Mouse (Mus musculus) A20 (cell line): ENCODE results near the gene Ctnnb1.
A peak's percentile ranks its signal among the peaks of the same experiment; 100 is the strongest.

ENCODE experiments used
- DNase-seq: peaks from one replicate; pipeline ENCODE4 v3.0.0-alpha.2; 2011; ENCODE audit warnings: low read depth, low spot score

The Ctnnb1 gene

DNA sequence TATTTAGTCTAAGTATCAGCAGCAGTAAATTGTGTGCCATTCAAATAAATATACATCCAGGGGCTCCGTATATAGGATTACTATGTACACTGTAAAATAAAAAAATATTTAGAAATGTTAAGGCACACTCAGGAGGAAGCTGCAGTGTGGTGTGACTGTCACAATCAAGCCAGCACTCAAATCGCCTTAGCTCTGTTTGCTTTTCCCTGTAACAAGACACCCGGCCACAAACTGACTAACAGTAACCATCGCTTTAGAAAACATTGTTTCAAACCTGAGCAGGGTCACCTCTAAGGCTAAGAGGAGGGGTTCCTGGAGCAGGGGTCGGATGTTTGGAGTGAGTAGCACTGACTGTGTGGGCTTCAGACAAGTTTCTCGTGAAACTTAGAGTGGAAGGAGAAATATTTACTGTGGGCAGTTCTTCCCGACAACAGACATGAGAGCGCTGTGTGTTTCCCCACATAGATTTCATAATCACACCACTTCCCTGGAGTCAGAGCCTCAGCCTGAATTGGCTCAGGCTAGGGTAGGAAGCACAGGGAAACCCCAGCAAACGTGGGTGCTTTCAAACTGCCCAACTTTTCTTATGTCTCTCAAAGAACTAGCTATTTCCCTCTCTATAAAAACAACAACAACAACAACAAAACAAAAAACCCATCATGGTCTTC lies 1.9 kb upstream of the Ctnnb1 start:
- DNase-seq, result no peak

DNA sequence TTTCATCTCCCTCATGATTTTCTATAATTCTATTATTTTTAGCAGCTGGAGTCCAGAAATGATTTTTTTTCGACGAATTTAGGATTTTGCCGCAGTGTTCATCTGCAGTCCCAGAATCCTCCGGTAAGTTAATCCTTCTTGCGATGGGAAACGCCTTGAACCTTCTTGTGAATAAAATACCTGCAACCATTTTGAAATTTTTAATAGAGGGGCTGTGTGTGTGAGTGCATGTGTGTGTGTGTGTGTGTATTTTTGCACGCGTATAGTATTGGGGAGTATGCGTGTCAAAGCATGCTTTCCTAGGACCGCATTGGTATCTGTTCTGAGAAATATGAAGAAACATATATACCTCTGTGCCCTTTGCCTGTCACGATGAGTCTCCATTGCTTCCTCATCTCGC lies 1.0 kb downstream of the Ctnnb1 start:
- no peak for DNase-seq

DNA sequence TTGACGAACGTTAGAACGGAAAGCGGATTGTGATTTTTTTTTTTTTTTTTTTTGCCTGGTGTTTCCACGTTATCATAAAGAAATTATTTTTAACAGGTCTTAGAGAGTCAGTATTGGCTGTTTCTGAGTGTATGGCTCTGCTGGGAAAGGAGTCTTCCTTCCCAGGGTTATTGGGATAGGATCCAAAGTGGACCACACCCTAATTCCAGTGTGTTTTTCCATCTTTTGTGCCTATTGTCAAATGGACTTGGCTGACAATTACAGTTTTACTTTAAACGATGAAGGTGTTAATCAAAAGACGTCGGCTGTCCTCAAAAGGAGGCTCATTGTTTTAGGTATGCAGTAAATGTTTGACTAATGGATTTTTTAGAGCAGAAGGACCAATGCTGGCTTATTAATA lies 1.8 kb downstream of the Ctnnb1 start:
- no peak for DNase-seq

DNA sequence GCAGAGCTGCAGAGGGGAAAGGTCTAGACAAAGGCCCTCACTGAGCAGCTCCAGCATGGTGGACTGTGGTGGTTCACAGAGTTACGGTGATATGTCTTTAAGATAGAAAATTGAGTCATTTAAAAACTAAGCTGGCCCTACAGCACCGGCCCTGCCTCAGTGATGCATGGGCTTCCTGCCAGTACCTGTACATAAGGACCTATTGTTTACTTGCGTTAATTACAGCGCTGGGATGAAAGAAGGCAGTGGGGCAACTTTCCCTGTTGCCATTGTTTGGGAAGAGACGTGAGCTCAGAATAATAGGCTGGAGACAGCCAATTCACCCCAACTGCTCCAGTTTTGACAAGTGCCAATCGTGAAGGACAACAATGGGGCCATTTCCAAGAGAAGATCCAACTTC lies 3.4 kb downstream of the Ctnnb1 start:
- no peak for DNase-seq

DNA sequence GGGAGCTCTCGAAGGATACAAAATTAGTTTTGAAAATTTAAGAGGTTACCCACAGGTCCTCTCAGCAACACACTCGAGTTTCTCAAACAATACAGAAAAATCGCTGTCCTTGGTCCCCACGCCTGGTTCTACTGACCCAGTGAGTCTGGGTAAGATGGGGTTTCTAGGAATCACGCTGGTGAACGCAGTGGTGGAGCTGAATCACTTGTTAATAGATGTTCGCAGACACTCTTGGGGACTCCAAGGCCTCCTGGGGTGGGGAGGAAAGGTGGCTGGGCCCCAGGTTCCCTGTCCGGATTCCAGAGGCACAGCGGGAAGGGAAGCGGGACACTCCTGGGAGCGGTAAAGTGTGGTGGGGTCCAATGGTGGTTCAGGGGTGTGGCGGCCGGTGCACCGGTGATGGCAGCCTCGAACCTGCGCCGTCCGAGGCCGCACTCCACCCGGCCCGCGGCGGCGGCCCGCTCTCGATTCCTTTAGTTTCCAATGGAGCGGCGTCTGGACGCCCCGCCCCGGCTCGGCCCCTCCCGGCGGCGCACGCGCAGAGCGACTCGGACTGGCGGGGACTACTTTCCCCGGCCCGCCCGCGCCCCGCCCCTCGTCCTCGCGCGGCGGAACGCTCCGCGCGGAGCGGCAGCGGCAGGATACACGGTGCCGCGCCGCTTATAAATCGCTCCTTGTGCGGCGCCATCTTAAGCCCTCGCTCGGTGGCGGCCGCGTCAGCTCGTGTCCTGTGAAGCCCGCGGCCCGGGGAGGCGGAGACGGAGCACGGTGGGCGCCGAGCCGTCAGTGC lies 4.0 kb downstream of the Ctnnb1 start:
- DNase-seq, result peak; percentile 98

DNA sequence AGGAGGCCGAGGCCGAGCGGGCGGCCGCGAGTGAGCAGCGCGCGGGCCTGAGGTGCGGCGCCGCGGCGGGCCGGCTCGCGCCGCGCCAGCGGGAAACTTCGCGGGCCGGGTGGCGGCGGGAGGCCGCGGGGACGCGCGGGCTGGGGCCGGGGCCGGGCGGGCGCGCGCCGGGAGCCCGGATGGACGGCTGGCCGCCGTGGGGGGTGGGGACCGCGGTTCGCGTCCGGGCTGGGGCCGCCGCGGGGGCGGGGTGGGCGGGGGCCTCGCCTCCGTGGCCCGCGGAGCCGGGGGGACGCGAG lies 4.5 kb downstream of the Ctnnb1 start:
- DNase-seq, result no peak

DNA sequence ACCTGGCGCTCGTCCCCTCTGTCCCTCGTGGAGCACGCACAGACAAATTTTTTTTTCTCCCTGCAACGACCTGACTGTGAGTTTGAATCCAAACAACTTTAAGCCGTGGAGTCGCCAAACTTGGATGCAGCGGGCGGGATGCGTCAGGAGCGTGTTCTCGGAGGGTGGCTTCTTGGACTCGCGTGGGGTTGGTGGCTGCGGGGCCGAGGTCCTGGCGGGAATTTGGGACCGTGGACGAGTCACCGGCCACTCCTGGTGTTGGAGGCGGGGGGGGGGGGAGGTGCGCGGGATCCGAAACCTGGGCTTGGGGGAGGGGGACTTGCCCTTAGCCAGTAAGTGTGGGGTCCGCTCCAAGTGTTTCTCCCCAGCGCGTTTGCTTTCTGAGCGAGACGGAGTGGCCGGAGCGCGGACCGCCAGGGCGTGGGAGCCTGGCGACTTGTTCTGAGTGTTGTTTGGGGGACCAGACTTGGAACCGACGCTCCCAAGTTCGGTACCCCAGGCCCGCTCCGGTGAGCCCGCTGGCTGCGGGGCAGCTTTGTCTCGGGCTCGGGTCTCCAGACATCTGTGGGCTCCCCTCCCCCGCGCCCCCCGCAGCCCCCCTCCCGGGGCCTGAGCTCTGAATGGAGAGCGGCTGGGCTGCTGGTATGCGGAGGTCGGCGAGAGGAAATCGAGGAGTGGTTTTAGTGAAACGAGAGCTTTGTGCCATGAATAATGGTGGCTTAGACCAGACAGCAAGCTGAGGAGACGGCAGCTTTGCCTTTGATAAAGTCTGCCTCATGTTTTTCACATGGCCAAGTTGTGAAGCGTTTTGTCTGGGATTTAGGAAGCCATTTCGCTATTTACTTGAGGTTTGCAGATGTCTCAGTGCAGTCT lies 5.1 kb downstream of the Ctnnb1 start:
- DNase-seq, result peak; percentile 44

DNA sequence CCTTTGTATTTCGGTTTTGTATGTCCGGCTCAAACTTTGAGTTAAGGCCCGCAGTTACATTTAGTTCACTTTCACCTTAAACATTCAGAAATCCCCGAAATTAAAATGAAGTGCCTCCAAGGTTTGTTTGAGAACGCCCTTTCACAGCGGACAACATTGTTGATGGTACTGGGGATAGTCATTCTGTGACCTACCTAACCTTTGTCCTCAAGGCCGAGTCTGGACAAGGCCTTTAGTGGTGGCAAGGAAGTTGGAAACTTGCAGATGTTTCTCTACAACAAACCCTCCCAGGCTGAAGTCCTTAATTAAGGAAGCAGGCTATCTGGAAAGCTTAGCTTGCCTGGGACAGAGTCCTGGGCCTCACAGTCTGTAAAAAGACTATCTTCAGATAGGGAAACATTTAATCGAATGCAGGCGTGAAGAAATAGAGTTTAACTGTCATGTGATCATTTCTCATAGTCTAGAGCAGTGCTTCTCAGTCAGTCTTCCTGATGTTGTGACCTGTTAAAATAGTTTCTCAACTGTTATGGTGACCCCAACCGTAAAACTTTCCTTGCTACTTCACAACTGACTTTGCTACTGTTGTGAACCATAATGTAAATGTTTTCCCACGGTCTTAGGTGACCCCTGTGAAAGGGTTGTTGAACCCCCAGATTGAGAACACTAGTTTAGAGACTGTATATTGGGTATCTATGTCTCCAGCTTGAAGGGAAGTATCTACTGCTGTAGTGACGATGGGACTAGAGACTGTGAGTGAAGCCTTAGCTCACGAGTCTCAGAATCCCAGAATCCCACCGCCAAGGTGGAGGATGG lies 6.0 kb downstream of the Ctnnb1 start:
- DNase-seq, result peak; percentile 57

DNA sequence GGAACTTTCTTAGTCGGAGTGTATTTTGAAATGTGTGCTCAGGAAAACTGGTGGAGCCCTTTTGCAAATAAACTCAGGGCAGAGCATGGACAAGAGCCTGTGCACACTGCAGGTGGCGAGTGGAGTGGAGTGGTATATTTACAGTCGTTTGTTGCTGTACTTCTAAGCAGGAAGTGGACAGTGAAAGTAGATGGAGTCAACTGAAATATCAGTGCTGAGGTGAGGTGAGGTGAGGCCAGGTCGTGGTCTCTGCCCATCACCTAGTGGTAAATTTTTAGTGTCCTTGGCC lies 6.6 kb downstream of the Ctnnb1 start:
- DNase-seq, result peak; percentile 50

DNA sequence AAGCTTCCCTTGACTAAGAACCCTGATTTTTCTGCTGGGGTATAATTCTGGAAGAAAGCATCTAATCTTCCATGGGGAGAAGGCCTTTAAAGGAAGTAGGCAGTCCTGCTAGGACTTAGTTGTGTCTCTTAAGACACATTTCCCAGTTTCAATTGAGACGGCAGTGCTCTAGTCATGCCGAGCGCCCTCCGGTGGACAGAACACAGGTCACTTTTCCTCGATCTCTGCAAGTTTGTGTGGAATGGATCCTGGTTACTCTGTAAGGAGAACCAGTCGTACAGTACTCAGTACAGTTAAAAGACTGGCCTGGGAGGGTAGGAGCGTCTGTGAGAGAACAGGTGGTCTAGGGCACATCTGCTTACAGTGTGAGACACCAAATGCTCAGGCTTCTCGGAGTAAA lies 7.3 kb downstream of the Ctnnb1 start:
- peak; percentile 51 for DNase-seq

DNA sequence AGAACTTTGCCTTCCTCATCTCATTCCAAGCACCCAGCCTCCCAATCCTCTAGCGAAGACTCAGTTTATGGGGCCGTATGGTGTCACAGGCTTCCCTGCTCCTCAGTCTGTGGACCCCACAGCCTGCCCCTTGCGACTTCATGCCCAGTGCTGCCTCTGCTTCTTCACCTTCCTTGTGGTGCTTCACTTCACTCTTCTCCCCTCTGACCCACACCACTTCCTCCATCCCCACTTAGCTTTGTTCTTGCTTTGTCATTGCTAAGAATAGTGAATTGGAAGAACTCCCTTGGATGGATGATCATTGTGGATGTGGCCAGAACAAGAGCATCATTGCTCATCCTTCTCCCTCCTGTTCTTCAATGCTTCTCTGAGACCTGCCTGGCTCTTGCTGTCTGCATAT lies 11.8 kb downstream of the Ctnnb1 start:
- no peak for DNase-seq

DNA sequence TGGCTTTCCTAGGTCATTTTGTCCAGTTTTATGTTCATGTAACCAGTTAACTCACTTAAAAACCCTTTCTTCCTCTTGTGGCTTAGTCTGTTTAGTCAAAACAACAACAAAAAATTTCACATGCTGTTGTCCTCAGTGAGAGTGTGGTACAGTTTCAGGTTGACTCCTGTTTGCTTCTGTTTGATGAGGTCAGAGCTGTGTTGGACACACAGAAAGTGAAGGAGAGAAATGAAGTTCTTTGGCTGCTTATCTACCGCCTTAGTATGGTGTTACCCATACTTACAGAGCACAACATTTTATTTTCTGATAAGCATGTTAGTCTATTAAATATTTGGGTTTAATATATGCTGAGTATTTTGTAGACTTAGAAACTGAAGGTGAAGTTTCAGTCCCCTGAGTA lies 14.7 kb downstream of the Ctnnb1 start:
- peak; percentile 72 for DNase-seq

DNA sequence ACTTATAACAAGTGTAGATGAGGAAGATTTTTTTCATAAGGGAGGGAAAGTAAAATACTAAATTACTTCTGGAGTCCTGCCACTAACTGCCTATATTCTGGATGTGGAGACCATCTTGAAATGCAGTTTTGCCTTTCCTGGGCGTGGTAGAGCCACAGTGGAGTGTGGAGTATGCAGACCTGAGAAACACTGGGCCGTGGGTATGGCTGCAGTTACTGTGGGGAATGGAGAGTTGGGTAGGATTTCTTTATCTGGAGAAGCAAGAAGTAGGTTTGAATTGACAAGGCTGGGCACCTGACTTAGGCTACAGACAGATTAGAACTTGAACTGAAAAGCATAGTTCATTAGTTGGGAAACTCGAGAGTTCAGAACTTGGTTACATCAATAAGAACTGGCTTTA lies 15.2 kb downstream of the Ctnnb1 start:
- DNase-seq, result no peak

DNA sequence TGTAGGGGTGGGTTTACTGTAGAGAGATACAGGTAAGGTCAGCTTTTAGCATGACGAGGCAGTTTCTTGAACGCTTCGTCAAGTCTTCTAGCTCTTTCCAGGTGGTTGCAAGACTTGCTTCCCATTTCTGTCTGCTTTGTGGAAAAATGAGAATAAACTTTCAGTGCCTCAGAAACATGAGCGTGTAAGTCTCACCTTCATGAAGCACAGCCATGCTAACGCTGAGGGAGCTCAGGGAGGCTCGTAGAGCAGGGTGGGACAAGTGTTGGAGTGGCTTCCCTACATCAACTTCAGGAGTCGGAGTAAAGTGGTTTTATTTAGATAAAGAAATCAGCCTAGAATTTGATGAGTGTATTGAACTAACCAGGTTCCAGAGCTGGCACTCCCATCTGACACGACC lies 17.1 kb downstream of the Ctnnb1 start:
- no peak for DNase-seq

DNA sequence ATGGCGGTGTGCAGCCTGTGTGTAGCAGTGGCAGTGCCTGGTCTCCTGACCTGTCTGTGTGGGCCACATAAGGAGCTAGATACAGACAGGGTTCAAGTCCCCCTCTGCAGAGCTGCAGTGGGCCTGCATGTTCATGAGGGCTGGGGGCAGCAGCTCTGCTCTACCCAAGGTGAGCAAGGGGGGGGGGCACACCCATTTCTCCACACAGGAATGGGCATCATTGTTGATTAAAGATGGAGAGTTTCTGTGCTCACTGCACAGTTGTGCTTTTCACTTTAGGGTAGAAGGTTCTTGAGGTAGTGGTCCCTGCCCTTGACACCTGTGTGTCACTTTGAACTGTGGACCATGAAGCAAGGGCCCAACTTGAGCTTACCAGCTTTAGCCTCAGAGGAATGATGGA lies 19.8 kb downstream of the Ctnnb1 start:
- no peak for DNase-seq

DNA sequence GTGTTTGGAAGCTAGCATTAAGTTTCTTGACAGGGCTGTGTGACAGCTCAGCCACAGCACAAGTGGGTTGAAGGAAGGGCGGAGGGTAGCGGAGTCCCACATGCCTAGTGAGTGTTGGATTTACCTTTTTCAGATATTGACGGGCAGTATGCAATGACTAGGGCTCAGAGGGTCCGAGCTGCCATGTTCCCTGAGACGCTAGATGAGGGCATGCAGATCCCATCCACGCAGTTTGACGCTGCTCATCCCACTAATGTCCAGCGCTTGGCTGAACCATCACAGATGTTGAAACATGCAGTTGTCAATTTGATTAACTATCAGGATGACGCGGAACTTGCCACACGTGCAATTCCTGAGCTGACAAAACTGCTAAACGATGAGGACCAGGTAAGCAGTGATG lies 21.7 kb downstream of the Ctnnb1 start:
- no peak for DNase-seq

DNA sequence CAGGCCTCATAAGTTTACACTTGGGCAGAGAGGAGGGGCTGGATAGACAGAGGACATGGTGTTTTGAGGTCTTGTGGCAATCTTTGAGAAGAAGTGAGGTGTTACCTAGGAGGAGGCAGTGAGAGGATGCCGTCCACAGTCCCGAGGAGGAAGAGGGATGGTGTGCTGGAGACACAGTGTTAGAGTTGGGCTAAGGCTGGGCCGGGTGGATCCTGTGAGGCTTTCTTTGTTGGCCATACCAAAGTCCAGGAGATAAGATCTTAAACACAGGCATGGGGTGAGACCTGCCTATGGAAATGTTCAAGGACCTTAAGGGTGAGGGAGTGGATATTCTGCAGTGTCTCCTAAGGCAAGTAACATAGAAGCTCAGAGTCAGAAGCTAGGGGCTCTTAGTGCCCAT lies 22.9 kb downstream of the Ctnnb1 start:
- DNase-seq, result no peak

DNA sequence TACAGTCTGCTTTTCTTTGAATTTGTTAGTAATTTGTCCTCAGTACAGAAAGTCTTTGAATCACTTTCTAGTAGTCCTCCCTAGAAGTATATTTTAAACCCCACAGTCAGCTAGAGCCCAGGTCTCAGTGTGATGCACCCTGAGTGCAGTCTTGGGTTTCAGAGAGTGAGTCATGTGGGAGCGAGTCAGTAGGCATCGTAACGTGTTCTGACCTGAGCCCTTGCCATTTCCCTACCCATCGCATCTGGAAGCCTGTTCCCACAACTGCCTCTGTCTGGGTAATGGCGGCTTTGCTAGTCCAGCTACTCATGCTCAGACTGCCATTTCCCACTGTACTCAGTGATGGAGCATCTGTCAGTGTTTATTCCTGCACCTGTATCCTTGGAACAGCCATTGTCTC lies 29.0 kb downstream of the Ctnnb1 start:
- DNase-seq, result no peak

DNA sequence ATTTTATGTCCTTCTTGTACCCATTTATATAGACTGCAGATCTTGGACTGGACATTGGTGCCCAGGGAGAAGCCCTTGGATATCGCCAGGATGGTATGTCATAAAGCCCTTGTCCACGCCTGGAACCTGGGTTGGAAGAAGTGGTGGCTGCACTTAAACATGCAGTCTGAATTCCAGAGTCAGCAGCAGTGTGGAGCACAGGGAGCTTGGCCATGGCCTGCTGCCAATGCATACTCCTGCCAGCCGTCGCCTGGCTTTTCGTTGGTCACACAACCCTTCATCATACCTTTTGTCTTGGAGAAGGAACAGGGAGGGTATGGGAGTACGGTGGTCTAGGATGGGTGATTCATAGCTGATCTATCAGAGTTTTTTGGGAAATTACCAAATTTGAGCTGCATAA lies 29.5 kb downstream of the Ctnnb1 start:
- no peak for DNase-seq

DNA sequence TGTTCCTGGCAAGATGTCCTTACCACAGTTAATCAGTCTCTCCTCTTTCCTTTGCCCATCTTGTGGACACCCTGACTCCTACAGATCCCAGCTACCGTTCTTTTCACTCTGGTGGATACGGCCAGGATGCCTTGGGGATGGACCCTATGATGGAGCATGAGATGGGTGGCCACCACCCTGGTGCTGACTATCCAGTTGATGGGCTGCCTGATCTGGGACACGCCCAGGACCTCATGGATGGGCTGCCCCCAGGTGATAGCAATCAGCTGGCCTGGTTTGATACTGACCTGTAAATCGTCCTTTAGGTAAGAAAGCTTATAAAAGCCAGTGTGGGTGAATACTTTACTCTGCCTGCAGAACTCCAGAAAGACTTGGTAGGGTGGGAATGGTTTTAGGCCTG lies 30.2 kb downstream of the Ctnnb1 start:
- DNase-seq, result no peak

DNA sequence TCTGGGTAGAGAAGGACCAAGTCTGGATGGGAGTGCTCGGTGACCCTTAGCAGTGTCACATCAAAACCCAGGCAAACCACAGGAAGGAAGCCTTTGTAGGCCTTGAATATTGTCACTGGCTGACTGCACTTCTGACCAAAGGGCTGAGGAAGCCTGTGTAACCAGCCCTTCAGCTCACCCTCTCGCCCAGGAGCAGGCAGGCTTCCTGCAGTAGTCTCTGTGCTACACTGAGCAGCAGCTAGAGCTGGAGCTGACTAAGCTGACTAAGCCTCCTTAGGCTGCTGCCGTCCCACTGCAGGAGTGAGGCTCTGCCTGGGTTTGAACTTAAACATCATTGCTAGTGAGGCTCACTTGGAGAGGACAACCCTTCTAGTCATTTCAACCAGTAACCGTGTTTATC lies 31.6 kb downstream of the Ctnnb1 start:
- no peak for DNase-seq

DNA sequence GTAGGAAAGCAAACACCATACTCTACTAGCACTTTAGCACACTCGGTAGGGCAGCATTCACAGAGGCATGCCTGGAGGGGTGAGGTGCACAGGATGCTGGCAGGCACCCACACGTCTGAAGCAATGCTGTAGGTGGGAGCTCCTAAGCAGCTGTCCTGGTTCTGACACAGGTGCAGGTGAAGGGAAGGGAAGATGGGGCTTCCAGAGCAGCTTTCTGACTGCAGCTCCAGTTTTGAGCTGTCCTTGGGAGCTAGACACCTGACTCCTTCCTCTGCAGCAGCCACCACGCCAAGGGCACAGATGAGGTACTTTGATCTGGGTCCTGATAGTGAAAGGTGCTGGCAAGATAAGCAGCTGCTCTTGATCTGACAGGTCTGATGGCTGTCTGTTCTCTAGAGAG lies 32.5 kb downstream of the Ctnnb1 start:
- DNase-seq, result peak; percentile 11
